Mouse (Mus musculus): ENCODE data around the gene Lonp1.
A peak's percentile ranks its signal among the peaks of the same experiment; 100 is the strongest.
"Not testable (repeated sequence)": the region's sequence is repeated elsewhere in the genome, so short reads cannot be mapped to it uniquely, and the experiment has no call there.

Gene Lonp1

GRCm38 (mm10) chr17:56626260-56626659 is 427 bp downstream of the Lonp1 start:
- no peak for DNase-seq (ENCODE audit: low spot score in 2 of 2)

- no peak for DNase-seq (ENCODE audit: low spot score in 2 of 2)
Measured at GRCm38 (mm10) chr17:56625495-56625894, 1.2 kb downstream of the Lonp1 start.

- no peak for DNase-seq (ENCODE audit: low spot score in 2 of 2)
Measured at GRCm38 (mm10) chr17:56617628-56618027, 9.1 kb downstream of the Lonp1 start.

GRCm38 (mm10) chr17:56616725-56617124 is 10.0 kb downstream of the Lonp1 start:
- no peak for DNase-seq (ENCODE audit: low spot score in 2 of 2)

GRCm38 (mm10) chr17:56615792-56616191 is 10.9 kb downstream of the Lonp1 start:
- DNase-seq (ENCODE audit: low spot score in 2 of 2): no peak

- no peak for DNase-seq (ENCODE audit: low spot score in 2 of 2)
Measured at GRCm38 (mm10) chr17:56615136-56615784, 11.4 kb downstream of the Lonp1 start.

GRCm38 (mm10) chr17:56614391-56615135 is 12.1 kb downstream of the Lonp1 start:
- DNase-seq (ENCODE audit: low spot score in 2 of 2): no peak

- DNase-seq (ENCODE audit: low spot score in 2 of 2): peak in 1 of 2 experiments; percentile 41
Measured at GRCm38 (mm10) chr17:56613893-56614292, 12.8 kb downstream of the Lonp1 start.

- DNase-seq (ENCODE audit: low spot score in 2 of 2): peak; percentile 93 to 96
Measured at GRCm38 (mm10) chr17:56613236-56613844, 13.3 kb downstream of the Lonp1 start, which contains the start of gene Rpl36. Gene Rpl36, plus strand, starts transcription at chr17:56613416.

- not testable (repeated sequence) for DNase-seq (ENCODE audit: low spot score in 2 of 2)
Measured at GRCm38 (mm10) chr17:56612565-56612939, 14.1 kb downstream of the Lonp1 start.

- DNase-seq (ENCODE audit: low spot score in 2 of 2): no peak
Measured at GRCm38 (mm10) chr17:56611861-56612564, 14.7 kb downstream of the Lonp1 start.

GRCm38 (mm10) chr17:56611323-56611722 is 15.4 kb downstream of the Lonp1 start:
- no peak for DNase-seq (ENCODE audit: low spot score in 2 of 2)

GRCm38 (mm10) chr17:56609452-56610171 is 17.1 kb downstream of the Lonp1 start, which contains the start of gene 2410015M20Rik:
Gene 2410015M20Rik, minus strand, starts transcription at chr17:56609771.
- peak; percentile 91 to 95 for DNase-seq (ENCODE audit: low spot score in 2 of 2)

- no peak for DNase-seq (ENCODE audit: low spot score in 2 of 2)
Measured at GRCm38 (mm10) chr17:56608699-56609098, 18.0 kb downstream of the Lonp1 start.

- DNase-seq (ENCODE audit: low spot score in 2 of 2): no peak
Measured at GRCm38 (mm10) chr17:56607521-56608062, 19.1 kb downstream of the Lonp1 start.

GRCm38 (mm10) chr17:56605431-56605830 is 21.3 kb downstream of the Lonp1 start:
- DNase-seq (ENCODE audit: low spot score in 2 of 2): no peak

GRCm38 (mm10) chr17:56604422-56604821 is 22.3 kb downstream of the Lonp1 start:
- DNase-seq (ENCODE audit: low spot score in 2 of 2): no peak

GRCm38 (mm10) chr17:56604070-56604380 is 22.7 kb downstream of the Lonp1 start:
- DNase-seq (ENCODE audit: low spot score in 2 of 2): no peak

- no peak for DNase-seq (ENCODE audit: low spot score in 2 of 2)
Measured at GRCm38 (mm10) chr17:56603186-56604069, 23.3 kb downstream of the Lonp1 start.

Data from urinary bladder, adult 18-20 months (tissue).